Mouse (Mus musculus) fat pad, adult 2 months (tissue): ENCODE data around the gene Cd40lg.

Experiments
- DNase-seq: peaks from one replicate; pipeline ENCODE4 v3.0.0-alpha.2; 2011; ENCODE audit warnings: low read depth, low spot score; ENCODE audit errors: extremely low read depth

Gene Cd40lg

GRCm38 (mm10) chrX:57211876-57212275 lies at the start of gene Cd40lg:
Gene Cd40lg, plus strand, starts transcription at chrX:57212143.
- no peak for DNase-seq

- no peak for DNase-seq
These were observed 45.4 kb upstream of the Cd40lg start for GRCm38 (mm10) chrX:57166549-57166948.

- no peak for DNase-seq
These were observed 40.7 kb upstream of the Cd40lg start for GRCm38 (mm10) chrX:57171269-57171668.

GRCm38 (mm10) chrX:57177225-57177779 lies 34.6 kb upstream of the Cd40lg start:
- DNase-seq: no peak

GRCm38 (mm10) chrX:57182470-57182869 lies 29.5 kb upstream of the Cd40lg start:
- DNase-seq: no peak

- DNase-seq: no peak
These were observed 28.6 kb upstream of the Cd40lg start for GRCm38 (mm10) chrX:57183359-57183758.

GRCm38 (mm10) chrX:57187301-57187700 lies 24.6 kb upstream of the Cd40lg start:
- DNase-seq: no peak

GRCm38 (mm10) chrX:57189335-57189734 lies 22.6 kb upstream of the Cd40lg start:
- no peak for DNase-seq

- no peak for DNase-seq
These were observed 15.6 kb upstream of the Cd40lg start for GRCm38 (mm10) chrX:57196319-57196718.

- DNase-seq: no peak
These were observed 13.9 kb upstream of the Cd40lg start for GRCm38 (mm10) chrX:57198036-57198435.

GRCm38 (mm10) chrX:57200397-57200796 lies 11.5 kb upstream of the Cd40lg start:
- no peak for DNase-seq

- no peak for DNase-seq
These were observed 1.4 kb upstream of the Cd40lg start for GRCm38 (mm10) chrX:57210591-57210990.

GRCm38 (mm10) chrX:57212862-57213261 lies 919 bp downstream of the Cd40lg start:
- no peak for DNase-seq

GRCm38 (mm10) chrX:57215495-57215894 lies 3.6 kb downstream of the Cd40lg start:
- DNase-seq: no peak

- no peak for DNase-seq
These were observed 4.3 kb downstream of the Cd40lg start for GRCm38 (mm10) chrX:57216271-57216670.

GRCm38 (mm10) chrX:57219563-57219962 lies 7.6 kb downstream of the Cd40lg start:
- DNase-seq: no peak

GRCm38 (mm10) chrX:57221881-57222280 lies 9.9 kb downstream of the Cd40lg start:
- no peak for DNase-seq

GRCm38 (mm10) chrX:57223301-57223700 lies 11.4 kb downstream of the Cd40lg start:
- no peak for DNase-seq

GRCm38 (mm10) chrX:57228178-57228577 lies 16.2 kb downstream of the Cd40lg start:
- no peak for DNase-seq

GRCm38 (mm10) chrX:57233596-57233995 lies 21.7 kb downstream of the Cd40lg start:
- no peak for DNase-seq

GRCm38 (mm10) chrX:57235982-57236381 lies 24.0 kb downstream of the Cd40lg start:
- no peak for DNase-seq

- no peak for DNase-seq
These were observed 26.6 kb downstream of the Cd40lg start for GRCm38 (mm10) chrX:57238572-57238971.

- DNase-seq: no peak
These were observed 41.5 kb downstream of the Cd40lg start for GRCm38 (mm10) chrX:57253329-57254055.
